ENCODE assay signal across 7 mouse cellular contexts in genomic region chr7:104352717-104353599, GRCm38 (mm10). TPM values are rescaled to one million over a fixed set of nuclear protein-coding genes. Genes with fewer than 3 reads are reported as not detected.
DNase-seq lines count a peak whose midpoint lies in the region; ATAC-seq and TF ChIP-seq lines count a peak whose summit lies in the region.

TSS of gene Trim12c (minus strand) at chr7:104353362.

- H3K9ac ChIP-seq in limb, embryonic 14.5 days (ENCODE audit: low read depth, low read length, severe bottlenecking): 0 out of 2 replicates have a peak within 1 kb of the TSS, but pooled peaks have one; percentile 8
- no peak within 1 kb of the TSS for H3K9ac ChIP-seq in midbrain, embryonic 15.5 days

- TF ChIP-seq CTCF in cortical plate, adult 2 months (IDR thresholded peaks at IDR 0.05; ENCODE audit: extremely low read depth, insufficient read depth, low read length): no peak

- 6% methylated on average over 14 of the region's 14 CpGs for WGBS in limb, embryonic 14.5 days
- WGBS in midbrain, embryonic 15.5 days: 7% methylated on average over 14 of the region's 14 CpGs

- no peak for TF ChIP-seq POLR2A in cortical plate, adult 2 months (IDR thresholded peaks at IDR 0.05; ENCODE audit: extremely low read depth, insufficient read depth, low read length)
- TF ChIP-seq POLR2A in limb, embryonic 14.5 days (IDR thresholded peaks at IDR 0.05; ENCODE audit: borderline replicate concordance, extremely low read depth, insufficient read depth, insufficient read length): no peak

- DNase-seq in R1 (ENCODE audit: low read depth, low spot score): peak; percentile 93
- DNase-seq in gastrocnemius, postnatal 25 days: peak; percentile 78
- peak; percentile 84 for DNase-seq in limb, embryonic 14.5 days (ENCODE audit: low spot score)
- peak; percentile 63 to 74 for DNase-seq in spleen, postnatal 4 days (ENCODE audit: low spot score in 2 of 2)

- no peaks in the 10 kb centered on the region for H3K4me1 ChIP-seq in cortical plate, adult 2 months (ENCODE audit: control insufficient read depth, insufficient read depth, low read length)
- H3K4me1 ChIP-seq in limb, embryonic 14.5 days (ENCODE audit: control insufficient read depth, insufficient read depth, low read length): no peaks in the 10 kb centered on the region
- peaks cover 2% of the 10 kb centered on the region; the same call in 1 of the 2 replicates for H3K4me1 ChIP-seq in midbrain, embryonic 15.5 days

- no peaks in the 10 kb centered on the region for H3K27me3 ChIP-seq in limb, embryonic 14.5 days (ENCODE audit: control insufficient read depth, insufficient read depth, low read length)
- no peaks in the 10 kb centered on the region for H3K27me3 ChIP-seq in midbrain, embryonic 15.5 days (replicated peaks)

- peak within 1 kb of the TSS; percentile 20; the same call in 1 of the 2 replicates for H3K4me3 ChIP-seq in cortical plate, adult 2 months (ENCODE audit: insufficient read depth, low read length)
- H3K4me3 ChIP-seq in limb, embryonic 14.5 days (replicated peaks; ENCODE audit: low read length): peak within 1 kb of the TSS; percentile 34
- H3K4me3 ChIP-seq in midbrain, embryonic 15.5 days: peak within 1 kb of the TSS; percentile 26

- H3K4me2 ChIP-seq in limb, embryonic 14.5 days (replicated peaks; ENCODE audit: low read depth, low read length, severe bottlenecking): peak within 1 kb of the TSS; percentile 49
- peak within 1 kb of the TSS; percentile 32 for H3K4me2 ChIP-seq in midbrain, embryonic 15.5 days

- no peaks in the 10 kb centered on the region for H3K36me3 ChIP-seq in limb, embryonic 14.5 days (ENCODE audit: control insufficient read depth, insufficient read depth, low read length)
- H3K36me3 ChIP-seq in midbrain, embryonic 15.5 days (replicated peaks): no peaks in the 10 kb centered on the region

- no peaks in the 10 kb centered on the region for H3K9me3 ChIP-seq in limb, embryonic 14.5 days (ENCODE audit: control insufficient read depth, low read length)
- H3K9me3 ChIP-seq in midbrain, embryonic 15.5 days: no peaks in the 10 kb centered on the region

- no peak within 1 kb of the TSS; the same call in 1 of the 2 replicates for H3K27ac ChIP-seq in cortical plate, adult 2 months (ENCODE audit: insufficient read depth, low read length)
- no peak within 1 kb of the TSS for H3K27ac ChIP-seq in limb, embryonic 14.5 days (replicated peaks; ENCODE audit: low read depth, low read length)
- H3K27ac ChIP-seq in midbrain, embryonic 15.5 days: no peak within 1 kb of the TSS

- ATAC-seq in inflammation-experienced regulatory T-cells, adult 6 months: peak; percentile 100
- peak; percentile 96 for ATAC-seq in limb, embryonic 14.5 days (ENCODE audit: low FRiP score, low read depth)
- ATAC-seq in midbrain, embryonic 15.5 days (replicated peaks): peak; percentile 90

RNA-seq across cellular contexts. Expression of gene Trim12c, which starts in this region (rescaled TPM):
- 1.5 and 1.6 TPM in 2 replicates for polyA plus RNA-seq in cortical plate, adult 2 months (2012; rRNA removed)
- total RNA-seq in gastrocnemius, postnatal 25 days (2021): 1 to 10 TPM; 2.5 TPM
- 10 to 100 TPM; 14.6 to 21.1 (median 15.5) TPM for polyA plus RNA-seq in inflammation-experienced regulatory T-cells, adult 6 months (2017; shearing (Covaris generic))
- polyA plus RNA-seq in limb, embryonic 14.5 days (2012; rRNA removed): 3.6 and 4.4 TPM in 2 replicates
- 1.7 TPM in 2 replicates for polyA plus RNA-seq in limb, embryonic 14.5 days (2014; fragmentation: Nextera tagmentation; extraction: Ambion mirVana)
- 1.5 and 2.0 TPM in 2 replicates for polyA plus RNA-seq in midbrain, embryonic 15.5 days (2015; fragmentation: Nextera tagmentation; extraction: Ambion mirVana)
